Mouse (Mus musculus): ENCODE measurements at regions not wholly inside any gene's neighbourhood (a gene's known extent, or its start where the extent isn't known, plus 50 kb on each side); places are given as distances from the start of the nearest gene placed in this dataset.

- TF ChIP-seq TCF12 (IDR thresholded peaks at IDR 0.05; ENCODE audit: insufficient read depth, poor library complexity, severe bottlenecking), result no peak
- TF ChIP-seq TCF3 (IDR thresholded peaks at IDR 0.05; ENCODE audit: insufficient read length, low read depth), result no peak
- no peak for TF ChIP-seq POLR2A (IDR thresholded peaks at IDR 0.05; ENCODE audit: insufficient read length, low read depth)
- TF ChIP-seq MAX (IDR thresholded peaks at IDR 0.05; ENCODE audit: low read depth), result no peak
- TF ChIP-seq SRF (IDR thresholded peaks at IDR 0.05; ENCODE audit: control insufficient read depth, insufficient read length, low read depth), result no peak
- TF ChIP-seq CEBPB (IDR thresholded peaks at IDR 0.05; ENCODE audit: insufficient read depth, poor library complexity, severe bottlenecking), result no peak
- TF ChIP-seq E2F4 (IDR thresholded peaks at IDR 0.05; ENCODE audit: insufficient read depth), result no peak
- TF ChIP-seq MYOG (IDR thresholded peaks at IDR 0.05; ENCODE audit: control insufficient read depth in 1 of 3, insufficient read depth in 1 of 3, insufficient read length in 2 of 3, low read depth in 2 of 3), result no peak
- no peak for TF ChIP-seq MYOD1 (IDR thresholded peaks at IDR 0.05; ENCODE audit: control insufficient read depth in 1 of 3, insufficient read length in 2 of 3, low read depth in 2 of 3)
- no peak for TF ChIP-seq REST (IDR thresholded peaks at IDR 0.05; ENCODE audit: insufficient read depth, insufficient read length)
- Histone ChIP-seq H3K36me3 (ENCODE audit: control insufficient read depth, insufficient read depth) (no peaks in the 10 kb centered on the region), H3K79me2 (ENCODE audit: control insufficient read depth, insufficient read depth) (no peaks in the 10 kb centered on the region), H3K4me2 (ENCODE audit: low read depth) (no peak overlapping the region), H3K4me3 (no peak overlapping the region), H3ac (ENCODE audit: control insufficient read depth, insufficient read length) (no peak overlapping the region), H3K27me3 (ENCODE audit: control insufficient read depth, insufficient read depth, insufficient read length) (no peaks in the 10 kb centered on the region)
These were observed 230.2 kb upstream of the Myt1l start for GRCm38 (mm10) chr12:29297984-29298383.

DNA sequence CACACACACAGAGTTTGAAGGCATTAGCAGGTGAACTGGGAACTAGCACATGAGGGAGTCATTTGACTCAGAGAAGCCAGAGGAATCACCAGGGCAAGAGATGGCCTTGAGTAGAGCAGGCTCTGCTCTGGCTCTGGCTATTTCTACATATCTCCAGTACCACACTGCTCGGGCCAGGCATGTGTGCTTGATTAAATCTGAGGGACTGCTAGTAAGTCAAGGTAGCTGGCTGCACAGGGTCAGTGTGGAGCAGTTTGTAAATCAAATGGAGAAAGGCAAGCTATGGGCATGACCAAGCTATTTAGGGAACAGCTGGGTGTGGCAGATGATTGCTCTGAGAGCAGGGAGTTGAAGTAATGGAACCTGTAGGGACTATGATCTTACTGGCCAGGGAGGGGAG, 212.5 kb upstream of the Myt1l start:
- Histone ChIP-seq H3K4me2 (ENCODE audit: low read depth) (no peak overlapping the region), H3K27me3 (ENCODE audit: control insufficient read depth, insufficient read depth, insufficient read length) (no peaks in the 10 kb centered on the region), H3K79me2 (ENCODE audit: control insufficient read depth, insufficient read depth) (no peaks in the 10 kb centered on the region), H3ac (ENCODE audit: control insufficient read depth, insufficient read length) (no peak overlapping the region), H3K4me3 (no peak overlapping the region), H3K36me3 (ENCODE audit: control insufficient read depth, insufficient read depth) (no peaks in the 10 kb centered on the region)
- TF ChIP-seq POLR2AphosphoS2 (IDR thresholded peaks at IDR 0.05; ENCODE audit: insufficient read length, low read depth) (no peak), MYOG (IDR thresholded peaks at IDR 0.05; ENCODE audit: control insufficient read depth in 1 of 3, insufficient read depth in 1 of 3, insufficient read length in 2 of 3, low read depth in 2 of 3) (no peak), E2F4 (IDR thresholded peaks at IDR 0.05; ENCODE audit: insufficient read depth) (no peak), USF1 (IDR thresholded peaks at IDR 0.05; ENCODE audit: low read depth) (no peak), TCF12 (IDR thresholded peaks at IDR 0.05; ENCODE audit: insufficient read depth, poor library complexity, severe bottlenecking) (no peak), POLR2A (IDR thresholded peaks at IDR 0.05; ENCODE audit: insufficient read length, low read depth) (no peak), REST (IDR thresholded peaks at IDR 0.05; ENCODE audit: insufficient read depth, insufficient read length) (no peak), MYOD1 (IDR thresholded peaks at IDR 0.05; ENCODE audit: control insufficient read depth in 1 of 3, insufficient read length in 2 of 3, low read depth in 2 of 3) (no peak), MAX (IDR thresholded peaks at IDR 0.05; ENCODE audit: low read depth) (no peak), SRF (IDR thresholded peaks at IDR 0.05; ENCODE audit: control insufficient read depth, insufficient read length, low read depth) (no peak), TCF3 (IDR thresholded peaks at IDR 0.05; ENCODE audit: insufficient read length, low read depth) (no peak), CEBPB (IDR thresholded peaks at IDR 0.05; ENCODE audit: insufficient read depth, poor library complexity, severe bottlenecking) (no peak)

DNA sequence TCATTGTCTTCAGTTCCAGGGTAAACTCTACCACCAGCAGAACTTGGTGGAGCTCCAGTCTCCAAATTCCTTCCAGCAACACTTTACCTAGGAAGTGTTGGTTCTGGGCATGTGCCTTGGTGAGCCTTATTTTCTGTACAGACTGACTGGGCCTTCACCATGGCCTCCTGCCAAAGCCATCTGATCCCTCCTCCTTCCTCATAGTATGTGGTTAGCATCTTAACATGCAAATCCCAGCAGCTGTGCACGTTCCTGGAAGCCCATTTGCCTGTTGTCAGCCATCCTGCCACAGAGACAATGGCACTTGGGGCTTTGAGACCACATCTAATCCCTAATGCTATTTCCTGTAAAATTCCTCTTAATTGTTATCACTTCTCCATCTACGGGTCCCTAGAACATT, 206.7 kb upstream of the Myt1l start:
- Histone ChIP-seq H3K36me3 (ENCODE audit: control insufficient read depth, insufficient read depth) (no peaks in the 10 kb centered on the region), H3K4me2 (ENCODE audit: low read depth) (no peak overlapping the region), H3K79me2 (ENCODE audit: control insufficient read depth, insufficient read depth) (no peaks in the 10 kb centered on the region), H3K4me3 (no peak overlapping the region), H3ac (ENCODE audit: control insufficient read depth, insufficient read length) (no peak overlapping the region), H3K27me3 (ENCODE audit: control insufficient read depth, insufficient read depth, insufficient read length) (no peaks in the 10 kb centered on the region)
- TF ChIP-seq MYOD1 (IDR thresholded peaks at IDR 0.05; ENCODE audit: control insufficient read depth in 1 of 3, insufficient read length in 2 of 3, low read depth in 2 of 3) (no peak), TCF3 (IDR thresholded peaks at IDR 0.05; ENCODE audit: insufficient read length, low read depth) (no peak), USF1 (IDR thresholded peaks at IDR 0.05; ENCODE audit: low read depth) (no peak), POLR2AphosphoS2 (IDR thresholded peaks at IDR 0.05; ENCODE audit: insufficient read length, low read depth) (no peak), POLR2A (IDR thresholded peaks at IDR 0.05; ENCODE audit: insufficient read length, low read depth) (no peak), SRF (IDR thresholded peaks at IDR 0.05; ENCODE audit: control insufficient read depth, insufficient read length, low read depth) (no peak), REST (IDR thresholded peaks at IDR 0.05; ENCODE audit: insufficient read depth, insufficient read length) (no peak), CEBPB (IDR thresholded peaks at IDR 0.05; ENCODE audit: insufficient read depth, poor library complexity, severe bottlenecking) (no peak), MYOG (IDR thresholded peaks at IDR 0.05; ENCODE audit: control insufficient read depth in 1 of 3, insufficient read depth in 1 of 3, insufficient read length in 2 of 3, low read depth in 2 of 3) (no peak), TCF12 (IDR thresholded peaks at IDR 0.05; ENCODE audit: insufficient read depth, poor library complexity, severe bottlenecking) (no peak), E2F4 (IDR thresholded peaks at IDR 0.05; ENCODE audit: insufficient read depth) (no peak), MAX (IDR thresholded peaks at IDR 0.05; ENCODE audit: low read depth) (no peak)

GRCm38 (mm10) chr12:29323534-29323933, 204.7 kb upstream of the Myt1l start:
- H3K27me3 ChIP-seq (ENCODE audit: control insufficient read depth, insufficient read depth, insufficient read length), result no peaks in the 10 kb centered on the region
- H3K4me2 ChIP-seq (ENCODE audit: low read depth), result no peak overlapping the region
- no peaks in the 10 kb centered on the region for H3K36me3 ChIP-seq (ENCODE audit: control insufficient read depth, insufficient read depth)
- TF ChIP-seq MYOD1 (IDR thresholded peaks at IDR 0.05; ENCODE audit: control insufficient read depth in 1 of 3, insufficient read length in 2 of 3, low read depth in 2 of 3) (no peak), TCF12 (IDR thresholded peaks at IDR 0.05; ENCODE audit: insufficient read depth, poor library complexity, severe bottlenecking) (no peak), REST (IDR thresholded peaks at IDR 0.05; ENCODE audit: insufficient read depth, insufficient read length) (no peak)
- H3K79me2 ChIP-seq (ENCODE audit: control insufficient read depth, insufficient read depth), result no peaks in the 10 kb centered on the region
- no peak overlapping the region for H3ac ChIP-seq (ENCODE audit: control insufficient read depth, insufficient read length)
- no peak overlapping the region for H3K4me3 ChIP-seq

- Histone ChIP-seq H3K4me2 (ENCODE audit: low read depth) (no peak overlapping the region), H3K4me3 (no peak overlapping the region), H3K27me3 (ENCODE audit: control insufficient read depth, insufficient read depth, insufficient read length) (no peaks in the 10 kb centered on the region), H3K36me3 (ENCODE audit: control insufficient read depth, insufficient read depth) (no peaks in the 10 kb centered on the region), H3ac (ENCODE audit: control insufficient read depth, insufficient read length) (no peak overlapping the region), H3K79me2 (ENCODE audit: control insufficient read depth, insufficient read depth) (no peaks in the 10 kb centered on the region)
- TF ChIP-seq SRF (IDR thresholded peaks at IDR 0.05; ENCODE audit: control insufficient read depth, insufficient read length, low read depth) (no peak), E2F4 (IDR thresholded peaks at IDR 0.05; ENCODE audit: insufficient read depth) (no peak), TCF12 (IDR thresholded peaks at IDR 0.05; ENCODE audit: insufficient read depth, poor library complexity, severe bottlenecking) (no peak), CEBPB (IDR thresholded peaks at IDR 0.05; ENCODE audit: insufficient read depth, poor library complexity, severe bottlenecking) (no peak), MYOG (IDR thresholded peaks at IDR 0.05; ENCODE audit: control insufficient read depth in 1 of 3, insufficient read depth in 1 of 3, insufficient read length in 2 of 3, low read depth in 2 of 3) (no peak), POLR2AphosphoS2 (IDR thresholded peaks at IDR 0.05; ENCODE audit: insufficient read length, low read depth) (no peak), REST (IDR thresholded peaks at IDR 0.05; ENCODE audit: insufficient read depth, insufficient read length) (no peak), MYOD1 (IDR thresholded peaks at IDR 0.05; ENCODE audit: control insufficient read depth in 1 of 3, insufficient read length in 2 of 3, low read depth in 2 of 3) (no peak), MAX (IDR thresholded peaks at IDR 0.05; ENCODE audit: low read depth) (no peak), USF1 (IDR thresholded peaks at IDR 0.05; ENCODE audit: low read depth) (no peak), TCF3 (IDR thresholded peaks at IDR 0.05; ENCODE audit: insufficient read length, low read depth) (no peak), POLR2A (IDR thresholded peaks at IDR 0.05; ENCODE audit: insufficient read length, low read depth) (no peak)
These were observed 192.2 kb upstream of the Myt1l start for GRCm38 (mm10) chr12:29335839-29336469.
